Mouse (Mus musculus): ENCODE data around the gene Nhlh1. TPM values are rescaled to one million over a fixed set of nuclear protein-coding genes. Genes with fewer than 3 reads are reported as not detected.

Gene Nhlh1
- polyA plus RNA-seq, 1 experiment, result not detected

DNA sequence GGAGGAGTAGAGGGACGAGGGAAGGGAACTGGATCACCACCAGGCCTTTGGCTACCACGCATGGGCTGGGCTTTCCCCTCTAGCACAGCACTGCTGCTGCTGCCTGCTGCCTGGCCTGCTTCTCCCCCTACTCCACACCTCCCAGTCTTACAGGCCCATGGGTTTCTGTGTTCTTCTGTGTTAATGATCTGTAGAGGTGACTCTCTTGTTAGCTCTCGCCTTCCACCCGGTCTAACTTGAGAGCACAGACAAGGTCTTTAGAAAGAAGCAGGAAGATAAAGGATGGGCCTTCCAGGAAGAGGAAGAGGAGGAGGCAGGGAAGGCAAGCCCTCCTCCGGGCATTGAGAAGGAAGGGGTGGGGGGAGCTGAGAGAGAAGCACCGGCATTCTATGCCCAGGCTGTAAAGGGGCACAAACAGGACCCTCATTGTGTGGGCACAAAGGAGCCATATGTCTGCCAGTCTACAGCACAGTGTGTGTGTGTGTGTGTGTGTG lies 9.1 kb downstream of the Nhlh1 start:
- TF ChIP-seq CTCF (IDR thresholded peaks at IDR 0.05; ENCODE audit: low read depth, low read length) (no peak), EP300 (IDR thresholded peaks at IDR 0.05; ENCODE audit: insufficient read depth, low read depth, low read length) (no peak), POLR2A (IDR thresholded peaks at IDR 0.05; ENCODE audit: insufficient read depth, low read length) (no peak)
- no peak overlapping the region for H3K27ac ChIP-seq (ENCODE audit: insufficient read depth, low read length)

DNA sequence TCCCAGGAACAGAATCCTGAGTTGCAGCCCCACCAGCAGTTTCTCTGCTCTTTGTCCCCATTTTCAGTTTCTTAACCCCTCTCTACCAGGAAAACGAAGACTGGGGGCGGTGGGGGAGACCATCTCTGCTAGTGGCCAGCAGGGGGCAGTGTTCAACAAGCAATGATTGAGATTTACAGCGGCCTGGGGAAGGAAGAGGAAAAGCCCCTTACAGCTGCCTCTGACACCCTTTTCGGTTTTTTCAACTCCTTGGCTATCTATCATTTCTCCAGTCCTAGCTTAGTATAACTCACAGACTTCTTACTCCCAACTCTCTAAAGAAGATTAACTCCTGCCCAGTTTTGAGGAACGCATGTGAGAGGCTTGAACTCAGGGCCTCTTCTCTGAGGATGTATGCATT lies 10.4 kb downstream of the Nhlh1 start:
- H3K27ac ChIP-seq (ENCODE audit: insufficient read depth, low read length), result no peak overlapping the region
- H3K4me3 ChIP-seq (ENCODE audit: low read depth, low read length), result no peak overlapping the region
- no peak overlapping the region for H3K9ac ChIP-seq (ENCODE audit: low read depth, poor library complexity, severe bottlenecking)
- TF ChIP-seq EP300 (IDR thresholded peaks at IDR 0.05; ENCODE audit: insufficient read depth, low read depth, low read length) (no peak), CTCF (IDR thresholded peaks at IDR 0.05; ENCODE audit: low read depth, low read length) (peak; percentile 85), POLR2A (IDR thresholded peaks at IDR 0.05; ENCODE audit: insufficient read depth, low read length) (no peak)
- H3K4me1 ChIP-seq (ENCODE audit: control insufficient read depth, insufficient read depth, low read length), result no peaks in the 10 kb centered on the region
- no peaks in the 10 kb centered on the region for H3K27me3 ChIP-seq (ENCODE audit: control insufficient read depth, insufficient read depth, low read length, poor library complexity, severe bottlenecking)
- no peaks in the 10 kb centered on the region for H3K36me3 ChIP-seq (ENCODE audit: control insufficient read depth, insufficient read depth, low read length, poor library complexity, severe bottlenecking)
- H3K9me3 ChIP-seq (replicated peaks; ENCODE audit: control insufficient read depth, insufficient read depth, low read length, poor library complexity, severe bottlenecking), result no peaks in the 10 kb centered on the region

More for the DNA sequence above, 9.1 kb downstream of the Nhlh1 start:
- H3K9ac ChIP-seq (ENCODE audit: low read depth, poor library complexity, severe bottlenecking), result no peak overlapping the region
- no peaks in the 10 kb centered on the region for H3K9me3 ChIP-seq (replicated peaks; ENCODE audit: control insufficient read depth, insufficient read depth, low read length, poor library complexity, severe bottlenecking)
- no peaks in the 10 kb centered on the region for H3K27me3 ChIP-seq (ENCODE audit: control insufficient read depth, insufficient read depth, low read length, poor library complexity, severe bottlenecking)
- no peaks in the 10 kb centered on the region for H3K4me1 ChIP-seq (ENCODE audit: control insufficient read depth, insufficient read depth, low read length)
- H3K4me3 ChIP-seq (ENCODE audit: low read depth, low read length), result no peak overlapping the region
- H3K36me3 ChIP-seq (ENCODE audit: control insufficient read depth, insufficient read depth, low read length, poor library complexity, severe bottlenecking), result no peaks in the 10 kb centered on the region

DNA sequence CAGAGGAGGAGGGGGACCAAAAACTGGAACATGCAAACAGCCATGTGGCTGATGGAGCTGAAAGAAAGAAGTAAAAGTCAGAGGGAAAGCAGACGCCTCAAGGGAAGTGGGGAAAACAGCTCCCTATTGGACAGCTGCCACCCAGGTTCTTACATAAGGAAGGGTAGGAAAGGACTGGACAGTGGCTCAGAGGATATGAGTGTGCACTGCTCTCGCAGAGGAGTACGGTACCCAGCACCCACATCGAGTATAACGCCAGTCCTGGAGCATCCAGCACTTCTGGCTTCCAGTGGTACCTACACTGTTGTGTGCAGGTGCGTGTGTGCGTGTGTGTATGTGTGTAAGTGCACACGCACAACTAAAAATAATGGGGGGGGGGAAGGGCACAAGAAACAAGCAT lies 11.0 kb downstream of the Nhlh1 start:
- Histone ChIP-seq H3K27me3 (ENCODE audit: control insufficient read depth, insufficient read depth, low read length, poor library complexity, severe bottlenecking) (no peaks in the 10 kb centered on the region), H3K4me3 (ENCODE audit: low read depth, low read length) (no peak overlapping the region), H3K9ac (ENCODE audit: low read depth, poor library complexity, severe bottlenecking) (no peak overlapping the region), H3K4me1 (ENCODE audit: control insufficient read depth, insufficient read depth, low read length) (no peaks in the 10 kb centered on the region), H3K27ac (ENCODE audit: insufficient read depth, low read length) (no peak overlapping the region), H3K36me3 (ENCODE audit: control insufficient read depth, insufficient read depth, low read length, poor library complexity, severe bottlenecking) (no peaks in the 10 kb centered on the region), H3K9me3 (replicated peaks; ENCODE audit: control insufficient read depth, insufficient read depth, low read length, poor library complexity, severe bottlenecking) (no peaks in the 10 kb centered on the region)
- TF ChIP-seq EP300 (IDR thresholded peaks at IDR 0.05; ENCODE audit: insufficient read depth, low read depth, low read length) (no peak), CTCF (IDR thresholded peaks at IDR 0.05; ENCODE audit: low read depth, low read length) (no peak), POLR2A (IDR thresholded peaks at IDR 0.05; ENCODE audit: insufficient read depth, low read length) (no peak)

DNA sequence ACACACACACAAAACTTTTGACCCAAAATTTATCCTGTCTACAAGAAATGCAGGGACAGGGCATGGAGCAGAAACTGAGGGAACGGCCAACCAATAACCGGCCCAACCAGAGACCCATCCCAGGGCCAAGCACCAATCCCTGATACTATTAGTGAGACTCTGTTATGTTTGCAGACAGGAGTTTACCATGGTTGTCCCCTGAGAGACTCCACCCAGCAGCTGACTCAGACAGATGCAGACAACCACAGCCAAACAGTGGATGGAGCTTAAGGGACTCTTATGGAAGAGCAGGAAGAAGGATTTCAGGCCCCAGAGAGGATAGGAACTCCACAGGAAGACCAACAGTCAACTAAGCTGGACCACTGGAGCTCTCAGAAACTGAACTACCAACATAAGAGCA lies 27.5 kb downstream of the Nhlh1 start:
- H3K27me3 ChIP-seq (ENCODE audit: control insufficient read depth, insufficient read depth, low read length, poor library complexity, severe bottlenecking), result no peaks in the 10 kb centered on the region
- peaks cover 2% of the 10 kb centered on the region for H3K4me1 ChIP-seq (ENCODE audit: control insufficient read depth, insufficient read depth, low read length)
- H3K9me3 ChIP-seq (replicated peaks; ENCODE audit: control insufficient read depth, insufficient read depth, low read length, poor library complexity, severe bottlenecking), result no peaks in the 10 kb centered on the region
- no peak overlapping the region for H3K9ac ChIP-seq (ENCODE audit: low read depth, poor library complexity, severe bottlenecking)
- no peak for TF ChIP-seq CTCF (IDR thresholded peaks at IDR 0.05; ENCODE audit: low read depth, low read length)
- H3K4me3 ChIP-seq (ENCODE audit: low read depth, low read length), result no peak overlapping the region
- no peak overlapping the region for H3K27ac ChIP-seq (ENCODE audit: insufficient read depth, low read length)
- H3K36me3 ChIP-seq (ENCODE audit: control insufficient read depth, insufficient read depth, low read length, poor library complexity, severe bottlenecking), result no peaks in the 10 kb centered on the region

DNA sequence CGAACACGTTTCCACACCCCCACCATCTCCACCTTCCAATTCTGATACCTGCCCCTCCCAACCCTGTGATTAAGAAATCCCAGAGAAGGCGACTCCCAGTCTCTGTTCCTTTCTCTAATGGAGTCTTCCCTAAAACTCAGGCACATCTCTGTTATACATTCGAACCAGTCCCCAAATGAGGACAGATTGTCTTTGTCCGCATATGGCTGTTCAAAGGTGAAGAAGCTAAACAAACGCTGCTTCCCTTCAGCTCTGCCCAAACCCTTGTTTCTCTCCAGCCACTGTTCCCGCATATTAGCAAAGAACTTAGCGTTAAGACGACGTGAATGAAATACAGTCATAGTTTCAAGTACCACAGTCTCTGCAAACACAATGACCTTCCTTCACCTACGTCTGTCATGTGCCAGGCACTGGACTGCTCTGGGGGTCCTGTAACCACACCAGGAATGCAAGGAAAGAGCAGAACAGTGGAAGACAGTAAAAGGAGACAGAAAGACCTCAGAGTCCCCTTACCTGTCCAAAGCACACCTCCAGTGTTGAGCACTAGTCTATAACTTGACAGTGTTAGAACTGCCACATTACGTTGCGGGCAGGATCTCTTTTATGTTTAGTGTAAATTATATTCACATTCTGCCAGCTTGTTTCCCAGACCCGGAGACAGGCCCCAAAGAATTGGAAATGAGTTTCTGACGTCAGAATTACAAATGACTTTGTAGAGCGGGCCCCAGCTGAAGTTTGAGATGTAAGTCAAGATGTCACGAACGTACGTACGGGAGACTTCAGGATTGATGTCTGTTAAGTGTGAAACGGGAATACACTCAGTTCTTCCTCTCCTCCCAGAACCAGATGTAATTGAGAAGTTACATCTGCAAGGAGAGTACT lies 28.7 kb downstream of the Nhlh1 start, which contains the start of gene Vangl2:
Vangl2 (minus strand) TSS at position 51 of the 882 bp plus-strand sequence.
- Histone ChIP-seq H3K4me1 (ENCODE audit: control insufficient read depth, insufficient read depth, low read length) (peaks cover 2% of the 10 kb centered on the region), H3K27me3 (ENCODE audit: control insufficient read depth, insufficient read depth, low read length, poor library complexity, severe bottlenecking) (no peaks in the 10 kb centered on the region), H3K36me3 (ENCODE audit: control insufficient read depth, insufficient read depth, low read length, poor library complexity, severe bottlenecking) (no peaks in the 10 kb centered on the region), H3K9me3 (replicated peaks; ENCODE audit: control insufficient read depth, insufficient read depth, low read length, poor library complexity, severe bottlenecking) (no peaks in the 10 kb centered on the region), H3K9ac (ENCODE audit: low read depth, poor library complexity, severe bottlenecking) (peak within 1 kb of the TSS; percentile 91), H3K27ac (ENCODE audit: insufficient read depth, low read length) (no peak within 1 kb of the TSS; the same call in 1 of the 2 replicates), H3K4me3 (ENCODE audit: low read depth, low read length) (peak within 1 kb of the TSS; percentile 41)
- TF ChIP-seq POLR2A (IDR thresholded peaks at IDR 0.05; ENCODE audit: insufficient read depth, low read length) (no peak), CTCF (IDR thresholded peaks at IDR 0.05; ENCODE audit: low read depth, low read length) (no peak), EP300 (IDR thresholded peaks at IDR 0.05; ENCODE audit: insufficient read depth, low read depth, low read length) (no peak)

GRCm38 (mm10) chr1:172027809-172028102 lies 29.6 kb downstream of the Nhlh1 start:
- Histone ChIP-seq H3K4me3 (ENCODE audit: low read depth, low read length) (peak overlapping the region; percentile 41; the same call in 1 of the 2 replicates), H3K36me3 (ENCODE audit: control insufficient read depth, insufficient read depth, low read length, poor library complexity, severe bottlenecking) (no peaks in the 10 kb centered on the region), H3K9me3 (replicated peaks; ENCODE audit: control insufficient read depth, insufficient read depth, low read length, poor library complexity, severe bottlenecking) (no peaks in the 10 kb centered on the region), H3K27me3 (ENCODE audit: control insufficient read depth, insufficient read depth, low read length, poor library complexity, severe bottlenecking) (no peaks in the 10 kb centered on the region), H3K4me1 (ENCODE audit: control insufficient read depth, insufficient read depth, low read length) (peaks cover 4% of the 10 kb centered on the region), H3K27ac (ENCODE audit: insufficient read depth, low read length) (no peak overlapping the region), H3K9ac (ENCODE audit: low read depth, poor library complexity, severe bottlenecking) (peak overlapping the region; percentile 91)
- TF ChIP-seq POLR2A (IDR thresholded peaks at IDR 0.05; ENCODE audit: insufficient read depth, low read length), result no peak
- no peak for TF ChIP-seq EP300 (IDR thresholded peaks at IDR 0.05; ENCODE audit: insufficient read depth, low read depth, low read length)
- no peak for TF ChIP-seq CTCF (IDR thresholded peaks at IDR 0.05; ENCODE audit: low read depth, low read length)

Measured in ES-Bruce4 (cell line).